ENCODE assay signal across 16 mouse cellular contexts in genomic region chr11:86603719-86604118, GRCm38 (mm10). TPM values are rescaled to one million over a fixed set of nuclear protein-coding genes. Genes with fewer than 3 reads are reported as not detected.
DNase-seq lines count a peak whose midpoint lies in the region; ATAC-seq lines count a peak whose summit lies in the region.
"Had no signal": no experiment of that assay in that cellular context is flagged by ENCODE, and none has a peak within 500 bp of the region (broad histone marks: within the 10 kb centered on the region; RNA-seq: fewer than 3 reads in every experiment).

No protein-coding gene starts in this region.

- H3K27ac ChIP-seq in liver, embryonic 13.5 days, result peak overlapping the region; percentile 8; the same call in 1 of the 2 replicates
- H3K27ac ChIP-seq in liver, embryonic 12.5 days, result no peak overlapping the region
- H3K27ac ChIP-seq: hindbrain, embryonic 13.5 days; layer of hippocampus, adult 2 months; lung, embryonic 15.5 days; midbrain, embryonic 15.5 days; neural tube, embryonic 12.5 days had no signal

- peaks cover 34% of the 10 kb centered on the region for H3K36me3 ChIP-seq in liver, embryonic 13.5 days
- H3K36me3 ChIP-seq in liver, embryonic 12.5 days, result peaks cover 52% of the 10 kb centered on the region

- H3K9me3 ChIP-seq in liver, embryonic 13.5 days (replicated peaks), result no peaks in the 10 kb centered on the region
- no peaks in the 10 kb centered on the region for H3K9me3 ChIP-seq in liver, embryonic 12.5 days (replicated peaks)
- H3K9me3 ChIP-seq: hindbrain, embryonic 13.5 days; lung, embryonic 15.5 days; midbrain, embryonic 15.5 days; neural tube, embryonic 12.5 days had no signal

- no peak overlapping the region for H3K4me2 ChIP-seq in liver, embryonic 13.5 days
- no peak overlapping the region for H3K4me2 ChIP-seq in liver, embryonic 12.5 days
- H3K4me2 ChIP-seq: hindbrain, embryonic 13.5 days; lung, embryonic 15.5 days; midbrain, embryonic 15.5 days; neural tube, embryonic 12.5 days had no signal

- no peak overlapping the region for H3K4me3 ChIP-seq in liver, embryonic 13.5 days (replicated peaks)
- no peak overlapping the region for H3K4me3 ChIP-seq in liver, embryonic 12.5 days
- H3K4me3 ChIP-seq: hindbrain, embryonic 13.5 days; layer of hippocampus, adult 2 months; lung, embryonic 15.5 days; midbrain, embryonic 15.5 days; neural tube, embryonic 12.5 days had no signal

- H3K4me1 ChIP-seq in liver, embryonic 13.5 days (replicated peaks), result 0 out of 2 replicates have a peak, but pooled peaks cover 6% of the 10 kb centered on the region
- peaks cover 4% of the 10 kb centered on the region; the same call in 1 of the 2 replicates for H3K4me1 ChIP-seq in liver, embryonic 12.5 days
- H3K4me1 ChIP-seq: hindbrain, embryonic 13.5 days; midbrain, embryonic 15.5 days; neural tube, embryonic 12.5 days had no signal

- 92% methylated on average over 1 of the region's 1 CpGs for WGBS in liver, embryonic 13.5 days (ENCODE audit: insufficient replicate concordance)
- 91% methylated on average over 1 of the region's 1 CpGs for WGBS in liver, embryonic 12.5 days (ENCODE audit: insufficient replicate concordance)

- intact Hi-C loops in left cerebral cortex, postnatal 25 days (cut with DNase I), result no loop called here

- no peaks in the 10 kb centered on the region for H3K27me3 ChIP-seq in liver, embryonic 13.5 days
- H3K27me3 ChIP-seq in liver, embryonic 12.5 days (replicated peaks), result no peaks in the 10 kb centered on the region
- H3K27me3 ChIP-seq: hindbrain, embryonic 13.5 days; lung, embryonic 15.5 days; midbrain, embryonic 15.5 days; neural tube, embryonic 12.5 days had no signal

- no peak for ATAC-seq in liver, embryonic 13.5 days (ENCODE audit: low read depth)
- no peak for ATAC-seq in liver, embryonic 12.5 days
- peak; percentile 83 for ATAC-seq in monocyte, adult 5-6 weeks (replicated peaks; ENCODE audit: insufficient number of reproducible peaks, low FRiP score, low TSS enrichment, poor library complexity, severe bottlenecking)
- ATAC-seq in inflammation-experienced regulatory T-cells, adult 6 months, result no peak
- ATAC-seq: forebrain, embryonic 16.5 days; midbrain, embryonic 15.5 days had no signal

- no peak for DNase-seq in liver, embryonic 13.5 days
- DNase-seq in NIH3T3 (ENCODE audit: low read depth), result peak; percentile 81
- peak; percentile 93 for DNase-seq in fat pad, adult 2 months (ENCODE audit: extremely low read depth, low read depth, low spot score)
- DNase-seq in left cerebral cortex, postnatal 25 days (ENCODE audit: low spot score in 2 of 2), result no peak
- no peak for DNase-seq in spleen, postnatal 14 days (ENCODE audit: low spot score in 2 of 2)
- DNase-seq: cerebellum, adult 8-10 months; gastrocnemius, postnatal 25 days had no signal

- no peak overlapping the region for H3K9ac ChIP-seq in liver, embryonic 13.5 days
- no peak overlapping the region for H3K9ac ChIP-seq in liver, embryonic 12.5 days
- H3K9ac ChIP-seq: hindbrain, embryonic 13.5 days; lung, embryonic 15.5 days; midbrain, embryonic 15.5 days; neural tube, embryonic 12.5 days had no signal

RNA-seq across cellular contexts. Expression of gene Tubd1, which starts 58.9 kb away (rescaled TPM):
- 13.2 and 13.6 TPM in 2 replicates for polyA plus RNA-seq in liver, embryonic 13.5 days (2015; fragmentation: Nextera tagmentation; extraction: Ambion mirVana)
- 13.7 and 14.8 TPM in 2 replicates for polyA plus RNA-seq in liver, embryonic 12.5 days (2016; fragmentation: Nextera tagmentation; extraction: Ambion mirVana)
- 3.1 to 8.8 TPM (median 7.0 TPM) in 3 replicates for total RNA-seq in monocyte, adult 5-6 weeks (2017)
- 1 to 10 TPM; 4.8 to 8.2 (median 5.6) TPM for polyA plus RNA-seq in inflammation-experienced regulatory T-cells, adult 6 months (2017; shearing (Covaris generic))
- 1 to 10 TPM; 5.3 to 6.8 TPM for total RNA-seq in left cerebral cortex, postnatal 25 days (2021)

RNA-seq across cellular contexts. Expression of gene Rps6kb1, which starts 59.1 kb away (rescaled TPM):
- 30.5 and 34.4 TPM in 2 replicates for polyA plus RNA-seq in liver, embryonic 13.5 days (2015; fragmentation: Nextera tagmentation; extraction: Ambion mirVana)
- 35.9 and 40.6 TPM in 2 replicates for polyA plus RNA-seq in liver, embryonic 12.5 days (2016; fragmentation: Nextera tagmentation; extraction: Ambion mirVana)
- total RNA-seq in monocyte, adult 5-6 weeks (2017), result 43.7 to 68.2 TPM (median 66.3 TPM) in 3 replicates
- polyA plus RNA-seq in inflammation-experienced regulatory T-cells, adult 6 months (2017; shearing (Covaris generic)), result 10 to 100 TPM; 56.3 to 59.1 (median 57.3) TPM
- total RNA-seq in left cerebral cortex, postnatal 25 days (2021), result 10 to 100 TPM; 34.1 to 38.1 TPM

Comparison
In these comparisons a context has a peak if more than half of its experiments do, and no peak if none do; other contexts are left out.
1. DNase-seq: peak in NIH3T3 (single experiment) and fat pad, adult 2 months (single experiment); none in liver, embryonic 13.5 days (single experiment), left cerebral cortex, postnatal 25 days (0 of 2) and spleen, postnatal 14 days (0 of 2).